Mouse (Mus musculus) gastrocnemius, adult 8-10 months (tissue): ENCODE measurements around the gene Myo9a. TPM values are rescaled to one million over a fixed set of nuclear protein-coding genes. Genes with fewer than 3 reads are reported as not detected.
A peak's percentile ranks its signal among the peaks of the same experiment; 100 is the strongest.

Source experiments
- DNase-seq, 2 experiments: peaks; one replicate each; pipeline ENCODE4 v3.0.0; 2022; ENCODE audit warnings: low spot score in 2 of 2
- total RNA-seq, 4 experiments: library from RNA; stranded (reverse); gene quantifications; 2 replicates each; pipeline ENCODE4 v1.2.4; 2022

The Myo9a gene
- 1 to 10 TPM; 7.1 to 8.6 (median 7.4) TPM for total RNA-seq

DNA sequence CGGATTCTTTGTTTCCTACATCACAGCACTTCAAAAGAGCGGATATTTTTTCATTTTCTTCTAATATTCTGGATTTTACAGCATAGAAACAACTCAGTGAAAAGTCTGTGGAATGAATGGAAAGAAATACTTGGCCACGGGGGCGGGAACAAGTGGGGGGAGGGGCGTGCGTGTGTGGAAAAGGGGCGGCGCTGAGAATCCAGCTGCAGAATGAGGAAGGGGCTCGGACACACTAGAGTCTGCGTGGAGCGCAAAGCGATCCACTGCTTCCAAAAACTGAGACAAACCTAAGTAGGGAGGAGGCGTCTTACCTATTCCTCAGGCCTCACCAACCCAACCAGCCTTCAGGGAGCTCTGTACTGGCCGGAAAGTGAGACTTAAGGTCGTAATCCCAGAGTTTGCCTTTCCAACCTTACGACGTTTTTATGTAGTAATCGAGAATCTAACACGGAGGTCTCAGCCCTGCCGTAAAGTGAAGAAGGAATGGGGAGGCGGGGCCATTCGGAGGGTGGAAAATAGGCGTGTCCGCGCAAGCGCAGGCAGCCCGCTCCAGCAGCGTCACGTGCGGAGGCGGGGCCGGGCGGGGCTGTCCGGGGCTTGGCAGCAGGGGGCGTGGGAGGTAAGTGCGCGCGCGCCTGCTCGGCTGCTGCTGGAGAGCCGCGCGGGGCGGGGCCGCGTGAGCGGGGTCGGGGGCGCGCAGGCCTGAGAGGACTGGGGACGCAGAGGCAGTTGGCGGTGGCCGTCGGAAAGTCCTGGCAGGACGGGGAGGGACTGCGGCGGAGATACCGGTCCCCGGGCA lies at the start of gene Myo9a, which contains the start of gene Senp8:
Gene Myo9a (plus strand): TSS at position 630 of the 799 bp plus-strand sequence.
Gene Senp8 (minus strand): TSS at position 444 of the 799 bp plus-strand sequence.
- peak; percentile 99 for DNase-seq

GRCm38 (mm10) chr9:59701094-59701493 lies 49.6 kb upstream of the Myo9a start:
- DNase-seq = no peak

- no peak for DNase-seq
Measured at GRCm38 (mm10) chr9:59703099-59703498, 47.6 kb upstream of the Myo9a start.

DNA sequence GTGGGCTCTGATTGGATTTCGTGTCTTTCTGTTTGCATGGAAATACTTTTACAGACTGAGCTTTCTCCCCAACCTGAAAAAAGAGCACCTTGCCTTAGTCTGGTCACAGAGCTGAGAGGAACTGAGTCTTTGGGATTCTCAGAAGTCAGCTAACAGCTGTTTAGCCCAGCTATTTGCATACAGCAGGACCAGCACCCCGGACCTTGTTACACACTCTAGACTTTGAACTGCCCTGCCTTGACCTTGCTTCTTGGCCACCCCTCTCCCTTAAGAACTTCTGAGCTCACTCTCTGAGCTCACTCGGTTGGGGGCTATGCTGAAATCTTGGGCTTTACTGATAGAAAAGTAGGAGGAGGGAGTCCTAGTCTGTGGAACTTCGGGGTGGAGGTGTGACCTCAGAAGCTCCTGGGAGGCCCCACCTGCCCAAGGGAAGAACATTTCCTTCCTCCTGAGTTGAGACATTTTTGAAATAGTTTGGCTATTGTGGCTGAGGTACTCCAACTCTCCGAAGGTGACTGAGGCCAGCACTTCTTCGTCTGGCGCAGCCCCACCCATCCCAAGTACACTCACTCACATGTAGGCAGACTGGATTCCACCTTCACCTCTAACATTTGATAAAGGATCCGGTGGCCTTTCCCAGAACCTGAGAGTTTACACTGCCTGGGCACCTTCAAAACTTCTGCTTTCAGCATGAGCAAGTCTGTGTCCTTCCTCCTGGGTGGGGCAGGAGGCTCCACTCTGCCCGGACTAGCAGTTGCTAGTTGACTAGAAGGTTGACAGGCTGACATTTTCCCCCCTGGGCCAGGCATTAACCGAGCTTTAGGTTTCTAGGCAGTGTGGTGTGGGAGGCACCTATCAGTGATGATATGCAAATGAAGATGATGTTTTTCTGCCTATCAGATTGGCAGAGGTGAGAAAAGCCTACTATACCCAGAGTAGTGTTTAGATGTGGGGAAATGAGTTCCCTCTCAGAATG lies 43.6 kb upstream of the Myo9a start:
- DNase-seq = no peak

DNA sequence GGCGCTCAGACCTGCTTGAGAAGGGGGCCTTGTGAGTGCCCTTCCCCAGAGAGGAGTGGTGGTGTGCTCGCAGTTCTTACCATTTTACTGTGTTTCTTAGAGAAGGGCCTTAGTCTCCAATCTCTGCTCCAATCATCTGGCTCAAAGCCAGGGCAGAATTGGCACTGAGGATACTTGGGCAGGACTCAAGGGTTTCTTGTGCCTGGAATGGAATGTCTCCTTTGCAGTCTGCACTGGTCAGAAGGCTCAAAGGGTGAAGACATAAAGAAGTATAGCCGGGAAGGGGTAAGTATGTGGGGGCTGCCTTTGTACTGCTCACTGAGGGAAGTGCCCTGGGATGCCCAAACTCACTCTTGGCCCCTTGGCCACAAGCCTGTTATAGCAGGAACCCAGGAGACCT lies 41.5 kb upstream of the Myo9a start:
- DNase-seq = peak in 1 of 2 experiments; percentile 30

DNA sequence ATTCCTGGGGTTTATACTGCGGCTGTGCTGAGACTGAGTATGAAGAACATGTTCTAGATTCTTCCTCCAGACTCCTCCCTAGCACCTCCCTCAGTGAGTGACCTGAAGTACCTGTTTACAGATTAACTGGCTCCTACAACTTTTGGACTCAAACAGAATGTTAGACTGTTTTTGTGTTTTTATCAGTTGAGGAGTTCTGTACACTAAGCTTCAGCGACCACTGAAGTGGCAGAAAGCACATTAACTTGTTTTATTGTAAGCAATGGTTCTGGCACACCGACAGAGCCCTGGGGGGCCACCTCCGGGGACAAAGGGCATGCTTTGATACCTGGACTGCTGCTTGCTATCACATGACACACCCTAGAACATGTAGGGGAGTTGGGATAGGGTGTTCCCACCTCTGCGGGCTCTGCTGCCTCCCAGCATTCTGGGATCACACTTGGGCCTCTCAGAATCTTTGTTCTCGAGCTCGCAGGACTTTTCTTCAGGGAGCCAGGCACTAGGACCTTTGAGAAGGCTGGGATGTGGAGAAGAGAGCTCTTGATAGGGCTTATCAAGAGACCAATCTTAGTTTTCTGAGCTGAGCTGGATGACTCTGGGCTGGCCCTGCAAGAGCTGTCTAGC lies 34.3 kb upstream of the Myo9a start:
- no peak for DNase-seq

GRCm38 (mm10) chr9:59718237-59718636 lies 32.5 kb upstream of the Myo9a start:
- DNase-seq = no peak

GRCm38 (mm10) chr9:59721144-59721543 lies 29.6 kb upstream of the Myo9a start:
- no peak for DNase-seq

DNA sequence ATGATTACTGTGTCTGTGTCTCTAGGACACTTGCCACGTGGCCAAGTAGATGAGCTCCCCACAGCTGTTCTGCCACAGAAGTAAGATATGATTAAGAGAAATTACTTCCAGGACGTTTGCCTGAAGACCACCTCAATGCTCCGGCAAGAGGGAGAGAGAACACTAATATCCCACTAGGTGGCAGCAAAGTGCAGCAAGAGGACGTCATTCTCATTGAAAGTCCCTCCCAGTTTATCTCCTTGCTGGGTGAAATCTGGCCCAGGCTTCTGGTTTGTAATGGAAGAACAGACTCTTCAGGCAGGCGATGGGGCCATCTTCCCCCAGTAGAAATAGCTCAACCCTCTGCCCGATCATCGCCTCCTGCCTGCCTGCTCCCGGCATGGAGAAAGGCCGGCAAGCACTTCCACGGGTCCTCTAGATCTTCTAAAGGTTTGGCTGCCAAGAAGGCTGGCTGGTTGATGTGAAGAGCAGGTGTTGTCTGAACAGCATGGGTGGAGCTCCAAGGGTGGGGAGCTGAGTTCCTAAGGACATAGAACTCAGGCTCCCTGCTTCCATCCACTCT lies 27.5 kb upstream of the Myo9a start:
- peak; percentile 41 to 52 for DNase-seq

- DNase-seq = peak in 1 of 2 experiments; percentile 26
Measured at GRCm38 (mm10) chr9:59723791-59724442, 26.8 kb upstream of the Myo9a start.

- no peak for DNase-seq
Measured at GRCm38 (mm10) chr9:59725515-59725914, 25.2 kb upstream of the Myo9a start.

GRCm38 (mm10) chr9:59727569-59728286 lies 23.0 kb upstream of the Myo9a start:
- DNase-seq = no peak

- no peak for DNase-seq
Measured at GRCm38 (mm10) chr9:59731136-59731535, 19.6 kb upstream of the Myo9a start.

DNA sequence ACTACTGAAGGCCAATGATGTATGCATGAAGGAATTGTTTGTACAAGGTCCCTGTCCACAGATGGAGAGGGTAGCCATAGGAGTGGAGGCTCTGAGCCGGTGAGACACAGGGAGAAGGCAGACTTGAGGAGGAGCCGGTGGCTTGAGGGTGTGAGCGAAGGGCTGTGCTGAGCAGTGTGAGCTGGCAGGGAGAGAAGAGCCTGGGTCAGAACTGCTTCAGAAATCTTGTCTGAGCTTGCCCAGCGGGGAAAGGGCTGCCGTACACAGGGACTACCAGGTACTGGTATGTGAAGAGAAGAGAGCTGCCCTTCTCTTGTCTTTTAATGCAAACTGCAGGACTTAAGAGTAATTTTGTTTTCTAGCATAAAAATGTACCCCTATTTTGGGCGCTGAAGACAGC lies 17.6 kb upstream of the Myo9a start:
- DNase-seq = no peak

DNA sequence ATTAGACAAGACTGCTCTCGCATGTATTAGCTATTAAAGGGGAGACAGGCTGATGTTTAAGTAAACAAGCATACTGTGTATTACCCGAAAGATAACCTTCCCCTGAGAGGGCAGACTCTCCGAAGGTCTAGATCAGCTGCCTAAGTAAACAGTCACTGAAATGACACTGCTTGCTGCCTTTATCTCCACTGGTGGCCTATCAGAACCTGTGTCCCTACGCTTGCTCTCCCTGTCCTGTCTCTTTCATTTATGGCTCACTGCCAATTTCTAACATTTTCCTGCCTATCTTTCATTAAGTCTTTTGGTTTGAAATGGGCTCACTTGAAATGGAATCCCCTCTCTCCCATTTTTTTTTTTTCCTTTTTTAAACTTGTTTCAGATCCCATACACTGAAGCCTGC lies 15.3 kb upstream of the Myo9a start:
- no peak for DNase-seq

GRCm38 (mm10) chr9:59740593-59740992 lies 10.1 kb upstream of the Myo9a start:
- DNase-seq = no peak

- DNase-seq = no peak
Measured at GRCm38 (mm10) chr9:59743903-59744302, 6.8 kb upstream of the Myo9a start.

- no peak for DNase-seq
Measured at GRCm38 (mm10) chr9:59748387-59748786, 2.3 kb upstream of the Myo9a start.

GRCm38 (mm10) chr9:59748969-59749368 lies 1.7 kb upstream of the Myo9a start:
- no peak for DNase-seq
